Mouse (Mus musculus) left cerebral cortex, adult 6 months (tissue): ENCODE measurements around the gene Tspan4. TPM values are rescaled to one million over a fixed set of nuclear protein-coding genes. Genes with fewer than 3 reads are reported as not detected.

ENCODE experiments used
- long read RNA-seq, 2 experiments: library from polyadenylated mRNA; unstranded; transcript quantifications; one replicate each; pipeline ENCODE4 v2.0.0; 2019 to 2020
- polyA plus RNA-seq: library from polyadenylated mRNA; unstranded; fragments of <200 nt; fragmentation: Nextera tagmentation; gene quantifications from 2 replicates; pipeline ENCODE4 v1.2.3, GENCODE M21; 2021

The Tspan4 gene
- polyA plus RNA-seq: 24.3 and 26.7 TPM in 2 replicates
- long read RNA-seq, experiment 1, transcript Tspan4-202 (8 exons, 1,281 nt): major isoform, 22 of 97 reads
- long read RNA-seq, experiment 1, transcript Tspan4-201 (8 exons, 1,466 nt): minor isoform, 15 of 97 reads
- long read RNA-seq, experiment 1, partial matches to known transcripts: 56 of 97 reads
- long read RNA-seq, experiment 1, other reads (novel, unspliced or antisense): 4 of 97 reads
- long read RNA-seq, experiment 2, transcript Tspan4-201 (8 exons, 1,466 nt): major isoform, 5 of 23 reads
- long read RNA-seq, experiment 2, partial matches to known transcripts: 11 of 23 reads
- long read RNA-seq, experiment 2, other reads (novel, unspliced or antisense): 4 of 23 reads

GRCm38 (mm10) chr7:141475011-141475804 lies at the start of gene Tspan4, which contains the start of gene Polr2l:
Gene Tspan4 (plus strand): TSS chr7:141475240.
Gene Polr2l (minus strand): TSS chr7:141475132.

GRCm38 (mm10) chr7:141429310-141429709 lies 45.7 kb upstream of the Tspan4 start, which contains the start of gene Cend1:
Gene Cend1 (minus strand): TSS chr7:141429491.

GRCm38 (mm10) chr7:141437178-141438120 lies 37.6 kb upstream of the Tspan4 start, which contains the start of gene Slc25a22:
Gene Slc25a22 (minus strand): TSS chr7:141437892.

GRCm38 (mm10) chr7:141443828-141444237 lies 31.2 kb upstream of the Tspan4 start, which contains the start of gene Pidd1:
Gene Pidd1 (minus strand): TSS chr7:141444025.

GRCm38 (mm10) chr7:141447110-141447991 lies 27.7 kb upstream of the Tspan4 start, which contains the start of gene Rplp2:
Gene Rplp2 (plus strand): TSS chr7:141447370.

GRCm38 (mm10) chr7:141454967-141455551 lies 20.0 kb upstream of the Tspan4 start, which contains the start of gene Pnpla2:
Gene Pnpla2 (plus strand): TSS chr7:141455198.

GRCm38 (mm10) chr7:141460391-141461113 lies 14.5 kb upstream of the Tspan4 start, which contains the start of gene Cracr2b:
Gene Cracr2b (plus strand): TSS chr7:141461094.

GRCm38 (mm10) chr7:141467230-141468030 lies 7.6 kb upstream of the Tspan4 start, which contains the start of gene Cd151:
Gene Cd151 (plus strand): TSS chr7:141467392.

GRCm38 (mm10) chr7:141539556-141540311 lies 64.7 kb downstream of the Tspan4 start, which contains the start of gene Chid1:
Gene Chid1 (minus strand): TSS chr7:141539857.

Other genes starting within 250 kb of the Tspan4 start
- gene Phrf1, start 246.5 kb upstream of the Tspan4 start, polyA plus RNA-seq: 17.9 and 20.5 TPM in 2 replicates
- gene Irf7, start 208.8 kb upstream of the Tspan4 start, polyA plus RNA-seq: 2.1 and 4.0 TPM in 2 replicates
- not detected in 2 replicates for gene Cdhr5, start 198.5 kb upstream of the Tspan4 start, polyA plus RNA-seq
- 0.45 and 0.78 TPM in 2 replicates for gene Sct, start 196.1 kb upstream of the Tspan4 start, polyA plus RNA-seq
- gene Drd4, start 183.2 kb upstream of the Tspan4 start, polyA plus RNA-seq: 0.55 and 0.61 TPM in 2 replicates
- 54.9 and 58.5 TPM in 2 replicates for gene Deaf1, start 147.6 kb upstream of the Tspan4 start, polyA plus RNA-seq
- gene Tmem80, start 147.5 kb upstream of the Tspan4 start, polyA plus RNA-seq: 33.0 and 33.7 TPM in 2 replicates
- gene Eps8l2, start 136.4 kb upstream of the Tspan4 start, polyA plus RNA-seq: 3.2 and 5.2 TPM in 2 replicates
- 241 and 260 TPM in 2 replicates for gene Taldo1, start 83.0 kb upstream of the Tspan4 start, polyA plus RNA-seq
- gene Gatd1, start 61.1 kb upstream of the Tspan4 start, polyA plus RNA-seq: 38.8 and 54.8 TPM in 2 replicates
- gene Cend1, start 45.7 kb upstream of the Tspan4 start, polyA plus RNA-seq: 211 and 240 TPM in 2 replicates
- gene Slc25a22, start 37.3 kb upstream of the Tspan4 start, polyA plus RNA-seq: 82.6 and 134 TPM in 2 replicates
- gene Pidd1, start 31.2 kb upstream of the Tspan4 start, polyA plus RNA-seq: 0.28 and 0.41 TPM in 2 replicates
- gene Rplp2, start 27.9 kb upstream of the Tspan4 start, polyA plus RNA-seq: 2,138 and 2,186 TPM in 2 replicates
- gene Pnpla2, start 20.0 kb upstream of the Tspan4 start, polyA plus RNA-seq: 14.2 and 16.1 TPM in 2 replicates
- 3.8 and 5.6 TPM in 2 replicates for gene Cracr2b, start 14.1 kb upstream of the Tspan4 start, polyA plus RNA-seq
- gene Cd151, start 7.8 kb upstream of the Tspan4 start, polyA plus RNA-seq: 19.9 and 43.0 TPM in 2 replicates
- 81.1 and 93.5 TPM in 2 replicates for gene Polr2l, start 108 bp upstream of the Tspan4 start, polyA plus RNA-seq
- gene Chid1, start 64.6 kb downstream of the Tspan4 start, polyA plus RNA-seq: 50.6 and 67.4 TPM in 2 replicates
- 81.2 and 127 TPM in 2 replicates for gene Ap2a2, start 86.9 kb downstream of the Tspan4 start, polyA plus RNA-seq
- gene Muc6, start 180.1 kb downstream of the Tspan4 start, polyA plus RNA-seq: not detected in 2 replicates
- not detected in 2 replicates for gene Muc2, start 215.1 kb downstream of the Tspan4 start, polyA plus RNA-seq